Mouse (Mus musculus) layer of hippocampus, postnatal 14 days (tissue): ENCODE measurements at regions not wholly inside any gene's neighbourhood (a gene's known extent, or its start where the extent isn't known, plus 50 kb on each side); places are given as distances from the start of the nearest gene placed in this dataset.
A peak's percentile ranks its signal among the peaks of the same experiment; 100 is the strongest.

Experiments
- DNase-seq, 2 experiments: peaks; one replicate each; pipeline ENCODE4 v3.0.0; 2021 to 2022; ENCODE audit warnings: low spot score in 2 of 2, mixed read lengths in 1 of 2

GRCm38 (mm10) chr15:63193617-63194491, 651.1 kb downstream of the Gsdmc2 start:
- no peak for DNase-seq

- no peak for DNase-seq
Measured at GRCm38 (mm10) chr15:63191731-63192130, 653.2 kb downstream of the Gsdmc2 start.

GRCm38 (mm10) chr15:63190086-63190485, 654.9 kb downstream of the Gsdmc2 start:
- DNase-seq = no peak

- no peak for DNase-seq
Measured at GRCm38 (mm10) chr15:63171003-63171402, 674.0 kb downstream of the Gsdmc2 start.

GRCm38 (mm10) chr15:63170171-63170570, 674.8 kb downstream of the Gsdmc2 start:
- no peak for DNase-seq

- no peak for DNase-seq
Measured at GRCm38 (mm10) chr15:63166411-63166810, 678.6 kb downstream of the Gsdmc2 start.

- no peak for DNase-seq
Measured at GRCm38 (mm10) chr15:63163550-63164279, 681.3 kb downstream of the Gsdmc2 start.

GRCm38 (mm10) chr15:63162881-63163549, 682.0 kb downstream of the Gsdmc2 start:
- peak; percentile 37 to 39 for DNase-seq

- DNase-seq = no peak
Measured at GRCm38 (mm10) chr15:63123123-63123688, 721.8 kb downstream of the Gsdmc2 start.

- no peak for DNase-seq
Measured at GRCm38 (mm10) chr15:63112918-63113317, 732.1 kb downstream of the Gsdmc2 start.

GRCm38 (mm10) chr15:63100093-63100492, 744.9 kb downstream of the Gsdmc2 start:
- DNase-seq = no peak

- DNase-seq = peak; percentile 35 to 73
Measured at GRCm38 (mm10) chr15:63081972-63082371, 763.0 kb downstream of the Gsdmc2 start.

- peak in 1 of 2 experiments; percentile 29 for DNase-seq
Measured at GRCm38 (mm10) chr15:63079825-63080224, 765.2 kb downstream of the Gsdmc2 start.

GRCm38 (mm10) chr15:63071921-63072320, 773.1 kb downstream of the Gsdmc2 start:
- no peak for DNase-seq

- no peak for DNase-seq
Measured at GRCm38 (mm10) chr15:63067126-63067525, 777.9 kb downstream of the Gsdmc2 start.

GRCm38 (mm10) chr15:63066020-63066439, 778.9 kb downstream of the Gsdmc2 start:
- no peak for DNase-seq

- DNase-seq = no peak
Measured at GRCm38 (mm10) chr15:63061891-63062290, 783.1 kb downstream of the Gsdmc2 start.

GRCm38 (mm10) chr15:63060826-63061225, 784.2 kb downstream of the Gsdmc2 start:
- DNase-seq = no peak

- DNase-seq = no peak
Measured at GRCm38 (mm10) chr15:63052570-63053255, 792.3 kb downstream of the Gsdmc2 start.

GRCm38 (mm10) chr15:63050033-63050432, 794.9 kb downstream of the Gsdmc2 start:
- no peak for DNase-seq

GRCm38 (mm10) chr15:63042367-63042766, 802.6 kb downstream of the Gsdmc2 start:
- no peak for DNase-seq
